ENCODE assay signal across 9 mouse cellular contexts in the genomic region with DNA sequence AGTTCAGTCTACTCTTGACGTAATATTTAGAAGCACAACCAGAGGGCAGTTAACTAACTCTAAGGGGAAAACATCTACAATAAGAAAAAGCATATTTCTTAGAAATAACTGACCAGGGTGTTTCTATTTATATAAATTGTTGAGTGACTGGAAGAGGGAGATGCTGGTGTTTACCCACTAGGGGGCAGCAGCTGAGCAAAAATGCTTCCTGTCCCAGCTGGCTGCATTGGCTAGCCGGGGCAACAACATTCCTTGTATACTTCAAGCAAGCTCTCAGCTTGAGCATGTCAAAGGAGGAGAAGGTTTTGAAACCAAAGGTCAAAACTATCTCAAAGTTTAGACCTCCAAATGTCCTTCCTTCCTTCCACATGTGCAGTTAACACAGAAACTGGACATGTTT.
DNase-seq lines count a peak whose midpoint lies in the region; ATAC-seq lines count a peak whose summit lies in the region.
"Had no signal": no experiment of that assay in that cellular context is flagged by ENCODE, and none has a peak within 500 bp of the region (broad histone marks: within the 10 kb centered on the region; RNA-seq: fewer than 3 reads in every experiment).

No protein-coding gene starts in this region.

- no peak overlapping the region for H3K4me2 ChIP-seq in liver, embryonic 12.5 days
- H3K4me2 ChIP-seq in liver, embryonic 11.5 days: no peak overlapping the region

- H3K9ac ChIP-seq in liver, embryonic 12.5 days: no peak overlapping the region
- no peak overlapping the region for H3K9ac ChIP-seq in liver, embryonic 11.5 days (ENCODE audit: low read depth, low read length)

- ATAC-seq in liver, embryonic 12.5 days: no peak
- peak; percentile 75 for ATAC-seq in common myeloid progenitor, adult 5-6 weeks (replicated peaks; ENCODE audit: low read depth, poor library complexity, severe bottlenecking)
- no peak for ATAC-seq in liver, embryonic 11.5 days (replicated peaks; ENCODE audit: low FRiP score)
- no peak for ATAC-seq in monocyte, adult 5-6 weeks (replicated peaks; ENCODE audit: insufficient number of reproducible peaks, low FRiP score, low TSS enrichment, poor library complexity, severe bottlenecking)

- 40% methylated on average over 2 of the region's 2 CpGs for WGBS in liver, embryonic 12.5 days (ENCODE audit: insufficient replicate concordance)
- WGBS in liver, embryonic 11.5 days: 38% methylated on average over 2 of the region's 2 CpGs

- DNase-seq in liver (peak; percentile 69), adipocyte (ENCODE audit: low spot score) (peak; percentile 90)
- peak; percentile 82 to 91 for DNase-seq in heart, postnatal 10 days
- DNase-seq in liver, embryonic 11.5 days (ENCODE audit: low spot score): peak; percentile 53
- DNase-seq in retina, adult 2 months (ENCODE audit: low read depth, low spot score): peak; percentile 29

- intact Hi-C loops in heart, postnatal 10 days (cut with DNase I): loop anchor here (2.0 to 5.0 kb wide), 4 partner anchors 50 to 1009 kb away; no protein-coding TSS in a partner anchor

- peaks cover 19% of the 10 kb centered on the region for H3K4me1 ChIP-seq in liver, embryonic 12.5 days
- H3K4me1 ChIP-seq in liver, embryonic 11.5 days (replicated peaks; ENCODE audit: control insufficient read depth, insufficient read depth, low read length): peaks cover 11% of the 10 kb centered on the region

- H3K27ac ChIP-seq in liver, embryonic 12.5 days: no peak overlapping the region
- H3K27ac ChIP-seq in liver, embryonic 11.5 days (ENCODE audit: low read depth, low read length): no peak overlapping the region

- no peaks in the 10 kb centered on the region for H3K27me3 ChIP-seq in liver, embryonic 12.5 days (replicated peaks)
- no peaks in the 10 kb centered on the region for H3K27me3 ChIP-seq in liver, embryonic 11.5 days (replicated peaks; ENCODE audit: control insufficient read depth, insufficient read depth, low read length)

- no peaks in the 10 kb centered on the region for H3K9me3 ChIP-seq in liver, embryonic 12.5 days (replicated peaks)
- H3K9me3 ChIP-seq in liver, embryonic 11.5 days (ENCODE audit: control insufficient read depth, low read length): no peaks in the 10 kb centered on the region

- H3K4me3 ChIP-seq in liver, embryonic 12.5 days: no peak overlapping the region
- H3K4me3 ChIP-seq in liver, embryonic 11.5 days (ENCODE audit: low read depth, low read length): no peak overlapping the region
- H3K4me3 ChIP-seq: myocyte had no signal

- H3K36me3 ChIP-seq in liver, embryonic 12.5 days: peaks cover 18% of the 10 kb centered on the region; the same call in 1 of the 2 replicates
- H3K36me3 ChIP-seq in liver, embryonic 11.5 days (ENCODE audit: control insufficient read depth, insufficient read depth, low read length): no peaks in the 10 kb centered on the region

Comparison
In these comparisons a context has a peak if more than half of its experiments do, and no peak if none do; other contexts are left out.
1. DNase-seq: peak in every context shown above with its lines; median percentile 90 in adipocyte; 86 in heart, postnatal 10 days; 69 in liver; 53 in liver, embryonic 11.5 days; 29 in retina, adult 2 months.